Mouse (Mus musculus): ENCODE data around the gene Ntrk1.

GRCm38 (mm10) chr3:87756488-87756887, 38.5 kb downstream of the Ntrk1 start:
- TF ChIP-seq POLR2A (IDR thresholded peaks at IDR 0.05; ENCODE audit: low read depth, low read length): no peak
- no peak for TF ChIP-seq CTCF (IDR thresholded peaks at IDR 0.05; ENCODE audit: extremely low read depth, insufficient read depth, insufficient read length, insufficient replicate concordance)

All from spleen, adult 2 months (tissue).